Mouse (Mus musculus) myocyte (in vitro differentiated cells): ENCODE measurements around the gene Aip.
"Not testable (repeated sequence)": the region's sequence is repeated elsewhere in the genome, so short reads cannot be mapped to it uniquely, and the experiment has no call there.

Source experiments
- E2F4 ChIP-seq: IDR thresholded peaks from one replicate; pipeline ENCODE4 v1.6.1; 2011; ENCODE audit warnings: mild to moderate bottlenecking, control low read depth, moderate library complexity; ENCODE audit not compliant: insufficient read depth
- MAX ChIP-seq: IDR thresholded peaks from one replicate; pipeline ENCODE4 v1.6.1; 2011; ENCODE audit warnings: low read depth, mild to moderate bottlenecking, control low read depth
- MYOD1 ChIP-seq, 3 experiments: IDR thresholded peaks; one replicate each; pipeline ENCODE4 v1.6.1; 2011; ENCODE audit warnings: control low read depth in 2 of 3, low read depth in 2 of 3, mild to moderate bottlenecking in 2 of 3, moderate library complexity in 1 of 3; ENCODE audit not compliant: insufficient read length in 2 of 3, control insufficient read depth in 1 of 3
- MYOG ChIP-seq, 3 experiments: IDR thresholded peaks; one replicate each; pipeline ENCODE4 v1.6.1; 2011; ENCODE audit warnings: control low read depth in 2 of 3, low read depth in 2 of 3, mild to moderate bottlenecking in 2 of 3; ENCODE audit not compliant: insufficient read length in 2 of 3, control insufficient read depth in 1 of 3, insufficient read depth in 1 of 3
- POLR2A ChIP-seq: IDR thresholded peaks from one replicate; pipeline ENCODE4 v1.6.1; 2011; ENCODE audit warnings: low read depth, mild to moderate bottlenecking, control low read depth, moderate library complexity; ENCODE audit not compliant: insufficient read length
- REST ChIP-seq: IDR thresholded peaks from one replicate; pipeline ENCODE4 v1.6.1; 2011; ENCODE audit warnings: mild to moderate bottlenecking, control low read depth, moderate library complexity; ENCODE audit not compliant: insufficient read depth, insufficient read length
- SRF ChIP-seq: IDR thresholded peaks from one replicate; pipeline ENCODE4 v1.6.1; 2011; ENCODE audit warnings: low read depth; ENCODE audit not compliant: control insufficient read depth, insufficient read length
- TCF12 ChIP-seq: IDR thresholded peaks from one replicate; pipeline ENCODE4 v1.6.1; 2011; ENCODE audit warnings: mild to moderate bottlenecking, control low read depth; ENCODE audit not compliant: poor library complexity, insufficient read depth, severe bottlenecking
- USF1 ChIP-seq: IDR thresholded peaks from one replicate; pipeline ENCODE4 v1.6.1; 2011; ENCODE audit warnings: low read depth, mild to moderate bottlenecking, control low read depth, moderate library complexity

DNA sequence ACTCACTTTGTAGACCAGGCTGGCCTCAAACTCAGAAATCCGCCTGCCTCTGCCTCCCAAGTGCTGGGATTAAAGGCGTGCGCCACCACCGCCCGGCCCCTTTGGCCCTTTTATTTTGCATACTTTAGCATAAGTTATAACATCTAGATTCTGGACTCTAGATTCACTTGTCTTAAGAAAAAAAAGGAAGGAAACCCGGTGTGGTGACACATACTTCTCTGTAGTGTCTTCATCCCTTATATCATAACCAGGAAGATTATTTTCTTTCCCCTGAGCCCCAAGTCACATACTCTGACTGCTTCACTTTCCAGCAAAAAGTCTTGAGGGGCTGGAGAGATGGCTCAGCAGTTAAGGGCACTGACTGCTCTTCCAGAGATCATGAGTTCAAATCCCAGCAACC is 3.8 kb downstream of the Aip start:
- not testable (repeated sequence) for TF ChIP-seq POLR2A; TCF12; MYOG (IDR thresholded peaks at IDR 0.05; ENCODE audit: control insufficient read depth in 1 of 3, insufficient read depth in 1 of 3, insufficient read length in 2 of 3, low read depth in 2 of 3); USF1; SRF; MAX; MYOD1 (IDR thresholded peaks at IDR 0.05; ENCODE audit: control insufficient read depth in 1 of 3, insufficient read length in 2 of 3, low read depth in 2 of 3); E2F4; REST
